Mouse (Mus musculus): ENCODE results near the gene Prkab2.
A peak's percentile ranks its signal among the peaks of the same experiment; 100 is the strongest.

The Prkab2 gene

DNA sequence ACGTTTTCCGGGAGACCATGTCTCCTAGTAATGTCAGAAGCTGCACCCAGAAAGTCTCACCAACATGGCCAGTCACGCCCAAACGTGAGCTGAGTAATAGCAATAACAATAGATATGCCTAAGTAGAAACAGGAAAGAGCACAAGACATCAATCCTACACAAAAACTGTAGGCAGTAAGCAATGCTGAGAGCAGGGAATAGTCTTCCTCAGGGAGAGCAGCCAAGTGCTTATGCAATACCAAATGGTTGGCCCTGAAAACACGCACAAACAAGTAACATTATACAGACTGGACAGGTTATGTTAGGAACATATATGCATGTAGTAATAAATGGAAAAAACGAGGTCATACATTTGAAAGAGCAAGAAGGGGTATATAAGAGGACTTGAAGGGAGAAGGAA, 8.5 kb upstream of the Prkab2 start:
- no peak for DNase-seq (ENCODE audit: low spot score)

DNA sequence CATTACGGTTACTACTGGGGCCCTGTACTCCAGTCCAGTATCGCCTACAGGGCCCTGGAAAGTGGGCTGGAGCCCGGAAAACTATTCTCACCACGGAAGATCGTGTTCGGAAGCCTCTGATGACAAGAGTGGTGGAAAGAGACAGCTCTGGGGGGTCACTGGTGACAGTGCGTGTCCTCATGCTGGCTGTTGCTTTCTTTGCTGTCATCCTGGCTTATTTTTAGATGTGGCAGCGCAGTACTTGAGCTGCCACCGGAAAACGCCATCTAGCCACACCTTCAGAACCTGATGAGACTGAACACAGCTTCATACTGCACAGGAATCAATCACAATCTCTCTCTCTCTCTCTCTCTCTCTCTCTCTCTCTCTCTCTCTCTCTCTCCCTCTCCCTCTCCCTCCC, 6.4 kb upstream of the Prkab2 start:
- no peak for DNase-seq (ENCODE audit: low spot score)

DNA sequence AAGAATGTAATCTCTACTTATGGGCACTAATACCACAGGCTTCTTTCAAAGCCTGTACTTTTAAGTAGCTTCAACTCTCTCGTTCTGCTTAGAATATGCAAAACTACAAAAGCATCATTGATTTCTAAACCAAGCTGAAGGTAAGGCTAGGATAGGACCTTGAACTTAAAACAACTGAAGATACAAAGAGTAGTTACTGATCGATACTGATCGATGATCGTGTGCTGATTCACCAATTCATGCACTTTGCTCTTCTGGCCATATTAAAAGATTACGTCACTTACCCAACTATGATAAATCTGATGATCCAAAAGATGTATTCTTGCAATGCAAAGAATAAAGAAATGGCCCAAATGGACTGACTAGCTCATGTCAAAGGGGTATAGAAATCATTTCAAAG, 4.2 kb upstream of the Prkab2 start:
- no peak for DNase-seq (ENCODE audit: low spot score)

DNA sequence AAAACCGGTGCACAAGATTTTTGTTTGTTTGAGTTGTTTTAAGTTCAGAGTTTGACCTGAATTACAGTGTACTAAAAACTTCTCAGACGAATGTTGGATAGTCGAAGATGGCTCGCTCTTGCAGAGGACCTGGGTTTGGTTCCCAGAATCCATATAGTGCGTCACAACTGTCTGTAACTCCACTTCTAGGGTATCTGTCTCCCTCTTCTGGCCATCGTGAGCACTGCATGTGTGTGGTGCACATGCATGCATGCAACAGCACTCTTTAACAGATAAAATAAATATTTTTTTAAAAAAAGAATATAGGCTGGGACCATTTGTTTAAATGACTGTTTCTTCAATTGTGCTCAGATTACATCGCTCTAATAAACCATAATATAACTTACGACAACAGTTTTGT, 3.1 kb upstream of the Prkab2 start:
- DNase-seq (ENCODE audit: low spot score), result peak; percentile 20

DNA sequence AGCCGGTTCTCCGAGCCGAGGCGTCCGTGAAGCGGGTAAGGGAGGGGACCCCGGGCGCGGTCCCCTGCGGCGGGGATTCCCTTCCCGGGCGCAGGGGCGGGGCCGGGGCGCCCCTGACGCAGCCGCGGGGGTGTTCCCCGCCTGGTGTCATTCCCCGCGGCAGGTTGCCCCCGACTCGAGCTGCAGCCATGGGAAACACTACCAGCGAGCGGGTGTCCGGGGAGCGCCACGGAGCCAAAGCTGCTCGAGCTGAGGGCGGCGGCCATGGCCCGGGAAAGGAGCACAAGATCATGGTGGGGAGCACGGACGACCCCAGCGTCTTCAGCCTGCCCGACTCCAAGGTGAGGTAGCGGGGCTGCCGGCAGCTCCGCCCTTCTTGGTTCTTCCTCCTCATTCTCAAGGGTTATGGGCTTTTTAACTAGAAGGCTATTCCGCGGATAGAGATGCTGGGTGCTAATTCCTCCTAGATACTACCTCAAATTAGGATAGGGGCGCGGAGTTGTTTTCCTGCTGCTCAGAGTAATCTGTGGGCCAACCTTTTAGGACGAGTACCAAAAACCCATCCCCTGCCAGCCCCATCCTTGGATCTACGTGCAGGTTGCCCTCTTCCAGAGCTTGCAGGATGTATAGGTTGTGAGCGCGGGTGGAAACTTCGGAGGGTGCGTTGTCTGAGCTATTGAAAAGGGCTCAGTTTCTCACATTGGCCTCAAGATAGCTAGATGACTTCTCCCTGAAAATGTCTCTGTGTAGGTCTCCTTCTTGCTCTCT, 617 bp downstream of the Prkab2 start:
- DNase-seq (ENCODE audit: low spot score), result no peak

DNA sequence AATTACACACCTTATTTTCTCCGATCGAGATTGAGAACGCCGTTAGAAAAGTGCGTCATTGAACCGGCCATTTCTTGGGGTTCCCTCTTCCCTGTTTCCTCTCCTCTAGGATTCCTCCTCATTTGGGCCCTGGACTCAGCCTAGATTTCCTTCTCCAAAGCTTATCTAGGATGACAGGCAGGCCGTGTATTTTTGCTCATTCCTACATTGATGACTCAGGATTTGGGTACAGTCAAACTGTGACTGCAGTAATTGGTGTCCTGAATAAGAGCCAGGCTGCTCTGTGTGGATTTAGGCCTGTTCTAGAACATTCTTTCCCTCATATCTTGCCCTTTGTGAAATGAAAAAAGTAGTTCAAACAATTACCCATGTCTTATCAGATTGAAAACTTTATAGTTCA, 1.8 kb downstream of the Prkab2 start:
- no peak for DNase-seq (ENCODE audit: low spot score)

DNA sequence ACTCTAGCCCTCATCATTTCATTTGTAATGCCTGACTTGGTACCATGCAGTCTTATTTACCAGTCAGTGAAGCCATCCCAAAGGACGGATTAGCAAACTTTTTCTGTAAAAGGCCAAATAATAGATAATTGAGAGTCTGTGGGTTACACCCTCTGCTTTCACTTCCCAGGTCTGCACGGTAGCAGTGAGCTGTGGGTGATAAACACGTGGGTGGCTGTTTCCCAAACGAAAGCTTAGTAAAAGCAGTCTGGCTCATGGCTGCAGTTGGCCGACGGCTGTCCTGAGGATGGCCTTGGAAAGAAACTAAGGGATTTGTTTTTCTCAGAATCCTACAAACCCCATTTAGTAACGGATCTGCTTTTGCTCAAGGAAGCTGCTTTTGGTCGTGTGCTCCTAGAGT, 3.2 kb downstream of the Prkab2 start:
- DNase-seq (ENCODE audit: low spot score), result no peak

DNA sequence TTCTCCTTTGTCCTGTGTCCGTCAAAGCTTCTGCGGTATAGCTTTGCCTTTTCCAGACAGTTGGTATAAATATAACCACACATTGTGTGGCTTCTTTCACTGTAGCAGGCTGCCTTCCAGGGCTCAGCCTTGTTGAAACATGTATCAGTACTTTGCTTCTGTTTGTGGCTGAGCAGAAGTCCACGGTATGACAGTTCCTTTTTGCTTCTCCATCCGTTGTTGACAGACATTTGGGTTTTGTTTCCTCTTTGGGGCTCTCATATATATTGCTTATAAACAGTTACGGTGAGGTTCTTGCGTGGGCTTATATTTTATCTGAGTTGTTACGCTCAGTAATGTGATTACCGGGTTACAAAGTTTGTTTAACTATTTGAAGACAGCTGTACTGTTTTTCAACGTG, 7.5 kb downstream of the Prkab2 start:
- DNase-seq (ENCODE audit: low spot score), result no peak

DNA sequence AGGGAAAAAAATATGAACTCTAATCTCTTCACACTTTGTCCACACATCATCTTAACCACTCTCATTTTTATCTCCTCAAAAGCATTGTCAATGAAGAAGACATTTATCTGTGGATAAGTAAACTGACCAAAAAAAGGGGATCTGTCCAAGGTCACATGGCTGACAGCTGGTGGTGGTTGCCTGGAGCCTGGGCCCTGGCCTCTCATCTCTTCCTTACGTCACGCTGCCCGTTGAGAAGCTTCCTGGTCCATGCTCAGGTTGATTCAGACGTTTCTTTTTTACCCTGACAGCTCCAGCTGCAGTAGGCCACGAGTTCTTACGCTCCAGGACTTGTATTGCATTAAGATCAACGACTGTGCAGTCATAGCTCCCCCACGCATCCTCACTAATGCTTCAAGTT, 8.2 kb downstream of the Prkab2 start:
- DNase-seq (ENCODE audit: low spot score), result no peak

DNA sequence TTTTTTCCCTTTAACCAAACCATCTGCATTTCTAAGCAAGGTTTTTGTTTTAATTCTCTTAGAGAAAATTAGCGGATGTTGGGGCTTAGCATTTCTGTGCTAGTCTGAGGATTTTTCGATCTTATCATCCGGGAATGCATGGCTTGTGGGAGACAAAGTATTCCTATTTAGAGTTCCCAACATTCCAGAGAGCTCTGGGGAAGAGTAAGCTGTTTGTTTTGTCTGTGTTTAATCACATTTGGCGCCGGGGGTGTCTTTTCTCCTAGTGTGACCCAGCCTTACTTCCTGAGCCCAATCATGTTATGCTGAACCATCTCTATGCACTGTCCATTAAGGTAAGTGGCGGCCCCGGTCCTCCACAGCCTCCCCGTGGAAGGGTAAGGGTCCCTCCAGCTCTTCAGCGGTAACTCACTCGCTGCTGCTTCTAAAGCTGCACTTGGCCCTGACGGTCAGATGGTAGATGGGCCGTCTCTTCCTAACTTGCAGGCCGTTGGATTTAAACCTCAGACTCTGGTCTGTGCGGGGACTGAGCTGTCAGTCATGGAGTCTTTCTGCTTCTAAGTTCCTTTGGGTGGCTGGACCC, 9.2 kb downstream of the Prkab2 start:
- DNase-seq (ENCODE audit: low spot score), result no peak

DNA sequence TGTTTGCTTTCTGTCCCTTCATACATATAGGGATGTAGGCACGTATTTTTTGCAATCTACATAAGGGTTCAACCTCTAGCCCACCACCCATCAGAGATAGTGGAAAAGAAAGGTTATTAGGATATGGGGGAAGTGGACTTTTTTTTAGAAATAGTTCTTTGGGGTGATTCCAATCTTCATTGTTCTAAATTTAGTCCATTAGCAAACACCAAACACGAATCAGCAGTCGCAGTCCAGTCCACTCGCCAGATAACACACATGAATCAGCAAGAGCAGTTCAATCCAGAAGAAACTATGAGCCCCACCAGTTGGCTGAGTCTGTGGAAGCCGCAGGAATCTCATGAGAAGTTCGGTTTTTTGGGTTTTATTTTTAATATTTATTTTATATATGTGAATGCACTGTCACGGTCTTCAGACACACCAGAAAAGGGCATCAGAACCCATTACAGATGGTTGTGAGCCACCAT, 16.7 kb downstream of the Prkab2 start, which contains the start of gene Gm17651:
TSS of gene Gm17651 (minus strand) at position 51 of the 467 bp plus-strand sequence.
- DNase-seq (ENCODE audit: low spot score), result no peak

DNA sequence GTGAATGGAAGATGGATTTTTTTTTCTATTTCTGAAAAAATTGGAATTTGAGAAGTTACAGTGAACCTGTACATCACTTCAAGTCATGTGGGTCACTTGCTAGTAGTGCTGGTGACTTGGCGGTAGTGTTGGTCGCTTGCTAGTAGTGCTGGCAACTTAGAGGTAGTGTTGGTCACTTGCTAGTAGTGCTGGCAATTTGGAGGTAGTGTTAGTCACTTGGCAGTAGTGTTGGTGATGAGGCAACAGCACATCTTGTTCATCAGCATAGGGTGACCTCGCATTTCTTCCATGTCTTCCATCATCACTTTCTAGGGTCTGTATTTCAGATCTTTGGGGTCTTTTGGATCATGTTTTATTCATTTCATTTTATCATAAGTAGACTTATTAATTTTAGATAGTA, 18.1 kb downstream of the Prkab2 start:
- DNase-seq (ENCODE audit: low spot score), result no peak

DNA sequence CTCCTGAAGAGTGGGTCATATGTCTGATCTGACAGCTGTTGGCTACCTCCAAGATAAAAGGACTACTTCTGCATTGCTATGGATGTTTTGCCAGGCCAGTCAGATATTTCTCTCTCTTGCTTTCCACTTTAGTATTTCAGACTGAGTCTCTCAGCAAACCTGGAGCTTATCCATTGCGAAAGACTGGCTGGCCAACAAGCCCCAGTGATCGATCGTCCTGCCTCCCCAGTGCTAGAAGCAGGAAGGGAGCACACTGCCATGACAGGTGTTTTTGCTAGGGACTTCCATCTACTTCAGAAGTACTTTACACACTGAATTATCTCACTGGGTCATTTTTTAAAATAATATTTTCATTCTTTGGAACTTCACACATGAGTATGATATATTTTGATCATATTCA, 20.4 kb downstream of the Prkab2 start:
- DNase-seq (ENCODE audit: low spot score), result no peak

DNA sequence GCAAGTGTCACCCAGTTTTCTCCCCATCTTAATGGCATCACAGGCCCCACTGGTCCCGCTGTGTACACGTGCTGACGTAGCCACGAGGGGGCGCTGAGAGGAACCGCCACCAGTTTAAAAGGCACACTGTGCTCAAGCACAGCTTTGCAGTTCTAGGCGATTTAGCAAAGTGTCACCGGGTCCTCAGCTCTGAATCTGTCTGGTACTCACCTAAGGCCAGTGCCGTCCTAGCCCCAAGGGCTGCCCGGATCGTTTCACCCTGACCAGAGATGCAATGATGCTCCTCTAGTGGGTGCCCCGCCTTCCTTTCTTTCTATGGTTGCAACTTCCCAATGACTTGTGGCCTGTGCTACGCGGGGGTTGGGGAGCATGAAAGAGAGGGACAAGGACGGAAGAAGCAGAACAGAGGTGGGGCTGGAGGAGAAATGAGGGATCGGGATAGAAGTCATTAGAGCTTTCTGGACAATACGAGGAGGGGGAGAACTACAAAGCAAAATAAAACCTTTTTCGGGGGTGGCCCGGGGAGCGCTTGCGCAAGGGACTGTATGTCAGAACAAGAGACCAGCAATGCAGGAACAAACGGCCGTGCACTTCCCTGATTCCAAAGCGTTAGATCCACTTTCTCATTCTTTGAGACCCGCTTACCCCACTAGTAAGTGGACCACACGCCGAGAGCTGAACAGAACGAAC, 22.8 kb downstream of the Prkab2 start:
- DNase-seq (ENCODE audit: low spot score), result peak; percentile 82

DNA sequence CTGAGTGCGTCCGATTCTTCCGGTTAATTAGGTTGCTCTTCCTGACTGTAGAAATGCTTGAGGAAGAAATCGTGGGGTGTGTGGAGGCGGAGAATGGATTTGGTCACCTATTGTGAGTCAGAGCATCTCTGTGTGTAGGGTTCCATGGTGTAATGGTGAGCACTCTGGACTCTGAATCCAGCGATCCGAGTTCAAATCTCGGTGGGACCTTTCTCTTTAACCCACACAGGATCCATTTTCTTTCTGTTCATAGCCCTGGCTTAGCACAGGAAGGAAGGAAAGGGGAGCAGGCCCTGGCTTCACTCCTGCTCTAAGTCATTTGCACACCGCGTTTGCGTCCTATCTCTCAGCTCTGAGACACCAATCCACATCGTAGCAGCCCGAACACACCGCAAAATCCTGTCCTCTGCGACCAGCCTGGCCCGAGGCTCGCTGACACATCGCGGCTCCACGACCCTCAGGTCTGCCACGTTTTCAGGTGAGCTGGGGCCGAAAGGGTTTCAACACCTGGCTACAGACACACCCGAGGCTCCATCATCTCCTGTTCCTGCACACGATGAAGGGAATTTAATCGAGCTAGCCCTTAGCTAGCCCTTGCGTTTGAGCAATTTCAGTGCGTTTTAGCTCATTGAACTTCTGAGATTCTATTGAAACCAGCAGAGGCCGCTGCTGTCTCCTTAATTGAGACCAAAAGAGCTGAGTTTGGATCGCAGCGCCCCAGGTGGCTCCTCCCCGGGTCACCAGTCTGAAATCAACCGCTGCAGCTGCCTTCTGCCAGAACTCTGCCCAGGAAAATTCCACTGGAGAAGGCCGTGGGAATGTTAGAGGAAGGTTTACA, 23.5 kb downstream of the Prkab2 start:
- DNase-seq (ENCODE audit: low spot score), result peak; percentile 72

DNA sequence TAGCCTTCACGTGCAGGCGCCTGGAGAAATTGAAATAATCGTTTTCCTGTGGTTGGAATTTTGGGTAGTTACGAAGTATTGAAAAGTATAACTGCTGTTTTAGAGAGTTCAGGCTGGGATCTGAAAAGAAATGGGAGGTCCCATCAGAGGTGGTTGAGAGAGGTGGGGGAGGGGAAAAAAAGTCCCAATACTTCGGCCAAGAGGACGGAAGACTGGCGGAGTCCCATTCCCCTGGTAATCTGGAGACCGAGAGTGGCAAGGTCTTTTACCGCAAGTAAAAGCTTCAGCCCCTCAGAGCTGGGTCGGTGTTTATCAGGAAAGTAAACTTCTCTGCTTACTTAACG, 24.1 kb downstream of the Prkab2 start:
- no peak for DNase-seq (ENCODE audit: low spot score)

DNA sequence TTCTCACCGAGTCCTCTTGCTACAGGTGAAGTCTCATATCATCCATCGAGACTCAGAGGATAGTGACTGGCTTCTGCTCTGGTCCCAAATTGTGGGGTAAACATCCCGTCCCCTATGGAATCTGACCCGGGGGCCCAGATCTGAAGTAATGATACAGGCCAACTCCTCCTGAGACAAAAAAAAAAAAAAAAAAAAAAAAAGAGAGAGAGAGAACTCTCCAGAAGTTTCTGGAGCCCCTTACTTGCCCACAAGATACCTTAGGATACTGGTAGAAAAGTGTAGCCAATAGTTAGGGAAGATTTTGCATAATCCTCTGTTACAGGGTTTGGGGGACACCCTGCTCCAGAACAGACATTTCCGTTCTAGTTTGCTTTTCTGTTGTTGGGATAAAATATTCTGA, 24.6 kb downstream of the Prkab2 start:
- DNase-seq (ENCODE audit: low spot score), result no peak

DNA sequence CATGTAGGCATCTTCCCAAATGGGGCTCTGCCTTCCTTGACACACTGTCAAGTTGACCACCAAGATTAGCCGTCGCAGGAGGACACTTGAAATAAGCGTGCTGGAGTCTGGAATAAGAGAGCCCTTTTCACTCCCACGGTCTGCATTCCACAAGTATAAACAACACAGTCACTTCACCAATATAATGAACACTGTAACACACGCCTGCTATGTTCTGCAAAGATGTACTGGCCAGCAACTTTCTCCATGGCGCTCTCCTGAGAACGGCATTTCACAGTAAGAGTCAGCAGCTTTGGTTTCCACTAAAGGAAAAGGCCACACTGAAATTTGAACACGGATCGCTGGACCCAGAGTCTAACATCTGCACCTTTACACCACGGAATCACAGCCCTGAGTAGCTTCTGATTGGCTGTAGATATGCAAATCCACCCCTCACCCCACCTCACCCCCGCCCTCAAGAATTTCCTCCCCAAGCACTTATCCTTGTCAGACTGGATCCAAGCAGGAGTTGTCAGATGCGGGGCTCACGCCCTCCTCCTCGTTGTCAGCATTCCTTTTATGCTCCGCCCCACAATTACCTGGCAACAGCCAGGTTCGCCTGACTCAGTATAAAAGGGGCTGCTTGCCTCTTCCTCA, 25.7 kb downstream of the Prkab2 start:
- DNase-seq (ENCODE audit: low spot score), result no peak

DNA sequence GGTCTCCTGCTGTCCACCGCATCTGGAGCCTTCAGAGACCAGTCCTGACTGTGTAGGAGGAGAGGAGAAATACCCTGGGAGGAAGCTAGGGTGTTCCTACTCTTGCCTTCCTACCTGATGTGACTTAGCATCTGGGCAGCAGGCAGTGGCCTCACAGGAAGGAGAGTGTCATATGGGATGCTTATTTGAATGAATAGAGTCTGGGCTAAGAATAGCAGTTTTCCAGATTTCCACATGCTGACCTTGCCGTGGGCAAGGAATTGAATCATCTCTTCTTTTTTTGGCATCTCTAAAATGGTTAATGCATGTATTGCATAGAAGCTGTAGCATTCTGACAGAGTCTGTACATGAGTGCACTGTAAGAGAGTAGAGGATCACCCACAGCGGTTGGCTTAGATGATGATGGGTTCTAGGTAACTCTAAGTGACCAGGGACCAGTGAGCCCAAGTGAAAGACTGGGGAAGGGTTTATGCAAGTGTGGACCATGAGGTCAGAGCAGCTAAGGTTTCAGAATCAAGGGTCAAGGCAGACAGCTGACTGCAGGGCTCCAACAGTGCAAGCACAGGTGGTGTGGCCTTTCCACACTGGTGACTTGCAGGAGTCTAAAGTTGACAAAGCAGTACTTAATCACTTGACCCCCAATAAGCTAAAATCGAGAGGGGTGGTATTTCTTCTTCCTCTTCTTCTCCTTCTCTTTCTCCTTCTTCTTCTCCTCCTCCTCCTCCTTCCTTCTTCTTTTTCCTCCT, 28.6 kb downstream of the Prkab2 start:
- no peak for DNase-seq (ENCODE audit: low spot score)

DNA sequence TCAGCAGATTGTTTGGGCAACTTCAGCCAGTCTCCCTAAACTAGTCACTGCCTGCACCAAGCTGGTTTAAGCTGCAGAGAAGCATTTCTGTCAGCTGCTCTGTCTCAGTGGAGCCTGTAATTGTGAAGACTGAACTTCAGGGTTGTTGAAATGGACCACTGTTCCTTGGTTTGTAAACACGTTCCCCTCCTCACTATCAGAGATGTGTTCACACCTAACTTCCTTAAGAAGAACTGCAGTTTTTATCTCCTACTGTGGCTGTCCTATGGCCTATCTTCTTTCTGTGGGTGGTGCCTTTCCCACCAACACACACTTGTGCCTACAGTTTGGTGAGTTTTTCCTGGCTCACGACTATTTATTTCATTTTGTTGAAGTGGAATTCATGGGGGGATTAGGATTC, 31.3 kb downstream of the Prkab2 start:
- DNase-seq (ENCODE audit: low spot score), result no peak

DNA sequence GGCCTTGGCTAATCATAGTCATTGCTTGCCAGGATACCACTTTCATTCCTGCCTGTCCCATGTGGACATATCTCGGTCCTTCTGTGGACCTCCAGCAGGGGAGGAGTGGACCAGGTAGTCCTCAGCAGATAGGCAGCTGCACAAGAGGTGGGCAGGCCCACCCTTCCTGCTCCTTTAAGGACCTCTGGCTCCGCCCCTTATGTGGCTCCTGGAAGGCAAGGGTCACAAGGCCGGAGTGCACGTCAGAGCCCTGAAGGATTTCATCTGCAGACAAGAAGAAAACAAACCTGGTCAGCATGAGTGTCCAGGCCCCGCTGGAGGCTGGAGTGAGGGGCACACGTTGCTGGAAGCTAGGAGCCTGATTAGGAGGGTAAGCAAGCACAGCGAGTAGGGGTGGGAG, 32.6 kb downstream of the Prkab2 start:
- DNase-seq (ENCODE audit: low spot score), result no peak
